Mouse (Mus musculus) stomach, postnatal 0 days (tissue): Measurements from ENCODE around the gene Ifitm10. TPM values are rescaled to one million over a fixed set of nuclear protein-coding genes. Genes with fewer than 3 reads are reported as not detected.

Source experiments
- ATAC-seq: fragments of 200-750 bp; cut with Nextera tagmentation; 2 replicates; pipeline ENCODE4 v1.8.0; 2017; ENCODE audit not compliant: low FRiP score, low TSS enrichment
- DNase-seq: peaks from one replicate; pipeline ENCODE4 v3.0.0-alpha.2; 2016; ENCODE audit warnings: low spot score
- H3K27ac ChIP-seq: fragments of 300-500 bp; sonication (generic); replicated peaks from 2 replicates; pipeline ENCODE4 v1.5.1; 2014; ENCODE audit warnings: mild to moderate bottlenecking, control low read depth
- H3K27me3 ChIP-seq: fragments of 300-500 bp; sonication (generic); 2 replicates; pipeline ENCODE4 v1.6.1; 2014; ENCODE audit warnings: low read length; ENCODE audit not compliant: control insufficient read depth, insufficient read depth
- H3K36me3 ChIP-seq: fragments of 300-500 bp; sonication (generic); 2 replicates; pipeline ENCODE4 v1.6.1; 2014; ENCODE audit warnings: low read length, mixed read lengths; ENCODE audit not compliant: control insufficient read depth, insufficient read depth
- H3K4me1 ChIP-seq: fragments of 300-500 bp; sonication (generic); replicated peaks from 2 replicates; pipeline ENCODE4 v1.6.1; 2014; ENCODE audit warnings: antibody characterized with exemption; ENCODE audit not compliant: control insufficient read depth, insufficient read depth
- H3K4me2 ChIP-seq: fragments of 300-500 bp; sonication (generic); replicated peaks from 2 replicates; pipeline ENCODE4 v1.6.1; 2014; ENCODE audit warnings: low read depth, mild to moderate bottlenecking, control low read depth, moderate library complexity
- H3K4me3 ChIP-seq: fragments of 300-500 bp; sonication (generic); 2 replicates; pipeline ENCODE4 v1.5.1; 2014; ENCODE audit warnings: low read depth, low read length, control low read depth
- H3K9ac ChIP-seq: fragments of 300-500 bp; sonication (generic); 2 replicates; pipeline ENCODE4 v1.6.1; 2014; ENCODE audit warnings: mild to moderate bottlenecking, low read length, control low read depth, mixed read lengths
- H3K9me3 ChIP-seq: fragments of 300-500 bp; sonication (generic); 2 replicates; pipeline ENCODE4 v1.6.1; 2016; ENCODE audit warnings: low read length; ENCODE audit not compliant: control insufficient read depth
- CTCF ChIP-seq: IDR thresholded peaks from 2 replicates; pipeline ENCODE4 v1.5.1; 2016; ENCODE audit warnings: antibody characterized with exemption, low read depth, mild to moderate bottlenecking, moderate library complexity
- EP300 ChIP-seq: optimal IDR thresholded peaks from 2 replicates; pipeline ENCODE3; 2016; ENCODE audit warnings: antibody characterized with exemption
- WGBS: fragments of 180-500 bp; shearing (Covaris S2); extraction: QIAGEN DNeasy Blood & Tissue Kit; methylation state at CpG from one replicate; pipeline ENCODE4 v1.1.7; 2014; 5-methylcytosine and 5-hydroxymethylcytosine counted together
- polyA plus RNA-seq: library from polyadenylated mRNA; unstranded; fragments of >200 nt; fragmentation: Nextera tagmentation; extraction: Ambion mirVana; gene quantifications from 2 replicates; pipeline ENCODE4 v1.2.1, GENCODE M21; 2015

Gene Ifitm10
- polyA plus RNA-seq, 1 experiment from 2014 or later = 9.9 TPM

GRCm38 (mm10) chr7:142357566-142357965 lies 16.0 kb downstream of the Ifitm10 start:
- DNase-seq (no peak), ATAC-seq (no peak)
- Histone ChIP-seq H3K9ac (no peak overlapping the region), H3K4me1 (no peaks in the 10 kb centered on the region), H3K27ac (no peak overlapping the region), H3K9me3 (no peaks in the 10 kb centered on the region), H3K36me3 (no peaks in the 10 kb centered on the region), H3K27me3 (no peaks in the 10 kb centered on the region), H3K4me2 (no peak overlapping the region), H3K4me3 (no peak overlapping the region)
- WGBS = 50% methylated on average over 3 of the region's 3 CpGs
- TF ChIP-seq CTCF (no peak), EP300 (no peak)

DNA sequence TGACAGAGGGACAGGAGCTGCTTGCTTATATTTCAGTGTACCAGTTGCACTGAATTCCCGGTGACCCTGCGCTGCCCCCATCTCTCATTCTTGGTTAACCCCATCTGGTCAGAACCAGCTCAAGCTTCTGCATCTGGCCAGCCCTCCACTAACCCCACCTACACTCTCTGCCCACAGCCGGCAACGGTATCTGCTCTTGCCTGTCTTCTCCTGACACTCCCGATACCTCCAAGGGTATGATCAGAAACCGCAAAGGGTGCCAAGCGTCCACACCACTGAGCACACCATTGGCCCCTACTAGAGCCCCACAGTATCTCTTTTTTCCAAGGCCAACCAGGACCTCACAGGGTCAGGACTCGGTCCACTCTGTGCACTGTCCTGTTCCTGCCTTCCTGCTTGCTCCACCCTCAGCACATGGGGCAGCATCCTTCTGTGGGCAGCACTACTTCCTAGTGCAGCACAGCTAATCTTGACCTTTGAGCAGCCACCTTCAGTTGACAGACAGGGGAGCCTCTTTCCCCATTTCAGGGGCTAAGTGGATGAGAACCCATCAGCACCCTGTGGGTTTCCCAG lies 18.8 kb downstream of the Ifitm10 start:
- DNase-seq (no peak), ATAC-seq (peak; percentile 26; the same call in 1 of the 2 replicates)
- H3K4me2 ChIP-seq = no peak overlapping the region
- H3K4me3 ChIP-seq = no peak overlapping the region
- H3K9me3 ChIP-seq = no peaks in the 10 kb centered on the region
- H3K4me1 ChIP-seq = no peaks in the 10 kb centered on the region
- no peak for TF ChIP-seq CTCF
- no peak for TF ChIP-seq EP300
- no peak overlapping the region for H3K27ac ChIP-seq
- H3K27me3 ChIP-seq = no peaks in the 10 kb centered on the region
- no peak overlapping the region for H3K9ac ChIP-seq
- 50% methylated on average over 8 of the region's 8 CpGs for WGBS
- H3K36me3 ChIP-seq = no peaks in the 10 kb centered on the region

GRCm38 (mm10) chr7:142353854-142354253 lies 19.7 kb downstream of the Ifitm10 start:
- H3K4me3 ChIP-seq = no peak overlapping the region
- ATAC-seq (no peak), DNase-seq (no peak)
- TF ChIP-seq EP300 (no peak), CTCF (no peak)
- no peak overlapping the region for H3K9ac ChIP-seq
- H3K4me1 ChIP-seq = no peaks in the 10 kb centered on the region; the same call in 1 of the 2 replicates
- H3K27ac ChIP-seq = no peak overlapping the region
- no peaks in the 10 kb centered on the region for H3K27me3 ChIP-seq
- no peak overlapping the region for H3K4me2 ChIP-seq
- H3K36me3 ChIP-seq = no peaks in the 10 kb centered on the region
- H3K9me3 ChIP-seq = no peaks in the 10 kb centered on the region
- 60% methylated on average over 5 of the region's 5 CpGs for WGBS

DNA sequence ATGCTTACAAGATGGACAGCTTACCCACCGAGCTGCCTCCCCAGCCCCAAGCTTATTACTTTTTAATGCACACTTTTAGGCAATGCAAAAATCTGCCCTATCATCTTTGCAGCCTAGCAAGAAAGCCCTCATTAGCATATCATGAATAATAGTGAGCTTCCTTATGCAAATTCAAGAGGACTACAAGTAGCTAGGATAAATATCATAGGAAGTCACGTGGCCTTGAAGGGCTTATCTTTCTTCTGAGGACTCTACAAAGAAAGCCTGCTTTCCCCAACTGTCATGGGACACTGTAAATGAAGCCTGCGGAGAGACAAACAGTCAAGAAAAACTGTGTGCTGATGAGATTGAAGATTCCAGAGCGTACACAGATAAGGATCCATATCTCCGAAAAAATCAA lies 22.0 kb downstream of the Ifitm10 start:
- Histone ChIP-seq H3K9me3 (no peaks in the 10 kb centered on the region), H3K27me3 (no peaks in the 10 kb centered on the region), H3K36me3 (no peaks in the 10 kb centered on the region), H3K9ac (no peak overlapping the region), H3K4me3 (no peak overlapping the region), H3K27ac (no peak overlapping the region), H3K4me1 (no peaks in the 10 kb centered on the region; the same call in 1 of the 2 replicates), H3K4me2 (no peak overlapping the region)
- ATAC-seq (no peak), DNase-seq (no peak)
- no peak for TF ChIP-seq EP300
- no peak for TF ChIP-seq CTCF
- WGBS = 55% methylated on average over 5 of the region's 5 CpGs

DNA sequence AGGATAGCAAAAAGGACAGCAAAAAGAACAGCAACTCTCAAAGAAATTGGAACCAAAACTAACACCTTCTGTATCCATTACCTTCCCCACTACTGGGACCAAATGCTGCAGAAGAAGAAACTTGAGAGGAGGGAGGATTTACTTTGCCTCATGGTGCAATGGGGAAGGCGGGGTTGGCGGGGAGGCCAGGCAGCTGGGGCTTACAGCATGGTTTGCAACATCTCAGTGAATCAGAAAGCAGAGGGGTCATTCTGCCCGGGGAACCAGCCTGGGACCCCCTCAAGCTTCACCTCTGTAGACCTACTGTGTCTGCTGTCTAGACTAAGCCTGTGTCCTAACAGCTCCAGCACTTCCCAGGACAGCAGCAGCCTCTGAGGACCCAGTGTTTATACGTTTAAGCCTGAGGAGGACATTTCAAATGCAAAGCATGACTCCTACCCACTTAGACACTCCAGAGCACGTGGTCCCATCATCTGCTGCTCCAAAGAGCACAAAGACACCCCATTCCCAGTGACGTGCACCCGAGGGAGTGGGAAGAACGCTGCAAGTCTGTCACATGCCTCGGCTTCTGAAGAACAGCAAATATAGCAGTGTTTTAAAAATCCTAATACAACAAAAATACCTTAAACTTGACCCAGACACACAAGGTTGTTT lies 24.1 kb downstream of the Ifitm10 start:
- ATAC-seq (peak; percentile 47; the same call in 1 of the 2 replicates), DNase-seq (no peak)
- TF ChIP-seq EP300 (no peak), CTCF (no peak)
- H3K9me3 ChIP-seq = no peaks in the 10 kb centered on the region
- 25% methylated on average over 9 of the region's 9 CpGs for WGBS
- no peaks in the 10 kb centered on the region for H3K36me3 ChIP-seq
- H3K4me3 ChIP-seq = no peak overlapping the region
- no peak overlapping the region for H3K9ac ChIP-seq
- no peaks in the 10 kb centered on the region for H3K27me3 ChIP-seq
- no peaks in the 10 kb centered on the region; the same call in 1 of the 2 replicates for H3K4me1 ChIP-seq
- no peak overlapping the region for H3K27ac ChIP-seq
- H3K4me2 ChIP-seq = no peak overlapping the region

DNA sequence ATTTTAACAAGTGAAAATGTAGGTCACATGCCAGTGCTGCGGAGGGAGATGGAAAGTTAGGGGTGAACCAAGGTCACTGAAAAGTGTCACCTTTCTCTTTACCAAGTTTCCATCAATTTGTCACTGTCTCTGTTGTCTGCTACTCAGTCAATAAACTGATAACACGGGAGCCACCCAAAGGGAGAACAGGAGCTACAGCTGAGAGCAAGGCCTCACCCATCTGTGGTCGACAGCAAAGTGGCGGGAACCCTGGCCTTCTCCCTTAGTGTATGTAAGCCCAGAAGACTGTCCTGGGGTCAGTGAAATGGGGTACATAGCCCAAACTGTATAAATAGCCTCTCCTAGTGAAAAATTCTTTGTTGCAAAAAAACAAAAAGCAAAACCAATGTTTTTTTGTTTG lies 26.0 kb downstream of the Ifitm10 start:
- WGBS = 63% methylated on average over 4 of the region's 4 CpGs
- DNase-seq (no peak), ATAC-seq (no peak)

More for the DNA sequence above, 26.0 kb downstream of the Ifitm10 start:
- H3K4me2 ChIP-seq = no peak overlapping the region
- no peak overlapping the region for H3K27ac ChIP-seq
- no peaks in the 10 kb centered on the region for H3K27me3 ChIP-seq
- H3K9me3 ChIP-seq = no peaks in the 10 kb centered on the region
- no peak overlapping the region for H3K4me3 ChIP-seq
- no peak for TF ChIP-seq EP300
- TF ChIP-seq CTCF = no peak
- H3K36me3 ChIP-seq = no peaks in the 10 kb centered on the region
- H3K9ac ChIP-seq = no peak overlapping the region
- no peaks in the 10 kb centered on the region; the same call in 1 of the 2 replicates for H3K4me1 ChIP-seq
